ENCODE assay signal across 18 mouse cellular contexts in genomic region chr17:64592355-64592754, GRCm38 (mm10).
"Had no signal": no experiment of that assay in that cellular context is flagged by ENCODE, and none has a peak within 500 bp of the region (broad histone marks: within the 10 kb centered on the region; RNA-seq: fewer than 3 reads in every experiment).

No protein-coding gene starts in this region.

- ATAC-seq: intestine, postnatal 0 days; midbrain, embryonic 15.5 days had no signal

- H3K9ac ChIP-seq: limb, embryonic 12.5 days; limb, embryonic 15.5 days; liver, embryonic 14.5 days; lung, embryonic 15.5 days; midbrain, embryonic 12.5 days; midbrain, embryonic 15.5 days; neural tube, embryonic 13.5 days had no signal

- H3K27me3 ChIP-seq: limb, embryonic 12.5 days; limb, embryonic 15.5 days; lung, embryonic 15.5 days; midbrain, embryonic 12.5 days; midbrain, embryonic 15.5 days; neural tube, embryonic 13.5 days had no signal

- H3K4me1 ChIP-seq: limb, embryonic 12.5 days; limb, embryonic 15.5 days; lung, embryonic 15.5 days; midbrain, embryonic 12.5 days had no signal

- H3K4me3 ChIP-seq: limb, embryonic 12.5 days; limb, embryonic 15.5 days; lung, embryonic 15.5 days; midbrain, embryonic 12.5 days; midbrain, embryonic 15.5 days; myocyte; neural tube, embryonic 13.5 days had no signal

- H3K36me3 ChIP-seq: limb, embryonic 12.5 days; limb, embryonic 15.5 days; lung, embryonic 15.5 days; midbrain, embryonic 12.5 days; midbrain, embryonic 15.5 days; neural tube, embryonic 13.5 days had no signal

- H3K27ac ChIP-seq: kidney, postnatal 0 days; limb, embryonic 12.5 days; limb, embryonic 15.5 days; liver, embryonic 14.5 days; lung, embryonic 15.5 days; midbrain, embryonic 12.5 days; midbrain, embryonic 15.5 days; neural tube, embryonic 13.5 days had no signal

- DNase-seq: kidney, adult 2 months; kidney, postnatal 25 days; left cerebral cortex, postnatal 4 days; lung, adult 18-20 months; lung, postnatal 10 days; lung, postnatal 36 days; thymus, adult 18-20 months; thymus, postnatal 4 days had no signal
